Mouse (Mus musculus): ENCODE results near the gene Hnrnpab.

Gene Hnrnpab

GRCm38 (mm10) chr11:51606447-51607095 is at the start of gene Hnrnpab:
Gene Hnrnpab (minus strand): TSS chr11:51606847.
- DNase-seq (ENCODE audit: low spot score in 2 of 2) = peak; percentile 97 to 99

GRCm38 (mm10) chr11:51654891-51655290 is 48.2 kb upstream of the Hnrnpab start:
- no peak for DNase-seq (ENCODE audit: low spot score in 2 of 2)

- no peak for DNase-seq (ENCODE audit: low spot score in 2 of 2)
These were observed 47.1 kb upstream of the Hnrnpab start for GRCm38 (mm10) chr11:51653736-51654135.

- DNase-seq (ENCODE audit: low spot score in 2 of 2) = no peak
These were observed 46.3 kb upstream of the Hnrnpab start for GRCm38 (mm10) chr11:51652889-51653418.

GRCm38 (mm10) chr11:51650691-51651515 is 44.3 kb upstream of the Hnrnpab start, which contains the start of the genes N4bp3 and D930048N14Rik:
Gene N4bp3 (minus strand): TSS chr11:51650842.
Gene D930048N14Rik (plus strand): TSS chr11:51650954.
- DNase-seq (ENCODE audit: low spot score in 2 of 2) = no peak

GRCm38 (mm10) chr11:51650261-51650660 is 43.6 kb upstream of the Hnrnpab start:
- no peak for DNase-seq (ENCODE audit: low spot score in 2 of 2)

GRCm38 (mm10) chr11:51649889-51650199 is 43.2 kb upstream of the Hnrnpab start:
- DNase-seq (ENCODE audit: low spot score in 2 of 2) = no peak

GRCm38 (mm10) chr11:51649111-51649888 is 42.7 kb upstream of the Hnrnpab start:
- no peak for DNase-seq (ENCODE audit: low spot score in 2 of 2)

- no peak for DNase-seq (ENCODE audit: low spot score in 2 of 2)
These were observed 41.9 kb upstream of the Hnrnpab start for GRCm38 (mm10) chr11:51648566-51648965.

GRCm38 (mm10) chr11:51646751-51647667 is 40.4 kb upstream of the Hnrnpab start:
- DNase-seq (ENCODE audit: low spot score in 2 of 2) = no peak

- DNase-seq (ENCODE audit: low spot score in 2 of 2) = no peak
These were observed 39.6 kb upstream of the Hnrnpab start for GRCm38 (mm10) chr11:51646245-51646644.

GRCm38 (mm10) chr11:51645293-51645692 is 38.6 kb upstream of the Hnrnpab start:
- no peak for DNase-seq (ENCODE audit: low spot score in 2 of 2)

GRCm38 (mm10) chr11:51644217-51644616 is 37.6 kb upstream of the Hnrnpab start:
- no peak for DNase-seq (ENCODE audit: low spot score in 2 of 2)

GRCm38 (mm10) chr11:51643761-51644160 is 37.1 kb upstream of the Hnrnpab start:
- no peak for DNase-seq (ENCODE audit: low spot score in 2 of 2)

- DNase-seq (ENCODE audit: low spot score in 2 of 2) = no peak
These were observed 36.6 kb upstream of the Hnrnpab start for GRCm38 (mm10) chr11:51643202-51643601.

GRCm38 (mm10) chr11:51640748-51641147 is 34.1 kb upstream of the Hnrnpab start:
- DNase-seq (ENCODE audit: low spot score in 2 of 2) = no peak

- DNase-seq (ENCODE audit: low spot score in 2 of 2) = no peak
These were observed 31.9 kb upstream of the Hnrnpab start for GRCm38 (mm10) chr11:51638497-51638896.

GRCm38 (mm10) chr11:51637971-51638414 is 31.3 kb upstream of the Hnrnpab start:
- no peak for DNase-seq (ENCODE audit: low spot score in 2 of 2)

- peak in 1 of 2 experiments; percentile 62 for DNase-seq (ENCODE audit: low spot score in 2 of 2)
These were observed 29.7 kb upstream of the Hnrnpab start for GRCm38 (mm10) chr11:51636323-51636684.

- DNase-seq (ENCODE audit: low spot score in 2 of 2) = peak; percentile 96 to 97
These were observed 29.1 kb upstream of the Hnrnpab start, which contains the start of gene Rmnd5b for GRCm38 (mm10) chr11:51635525-51636322. Gene Rmnd5b (minus strand): TSS chr11:51635896.
